Mouse (Mus musculus): ENCODE data around the gene Pdxp.

Pdxp gene

DNA sequence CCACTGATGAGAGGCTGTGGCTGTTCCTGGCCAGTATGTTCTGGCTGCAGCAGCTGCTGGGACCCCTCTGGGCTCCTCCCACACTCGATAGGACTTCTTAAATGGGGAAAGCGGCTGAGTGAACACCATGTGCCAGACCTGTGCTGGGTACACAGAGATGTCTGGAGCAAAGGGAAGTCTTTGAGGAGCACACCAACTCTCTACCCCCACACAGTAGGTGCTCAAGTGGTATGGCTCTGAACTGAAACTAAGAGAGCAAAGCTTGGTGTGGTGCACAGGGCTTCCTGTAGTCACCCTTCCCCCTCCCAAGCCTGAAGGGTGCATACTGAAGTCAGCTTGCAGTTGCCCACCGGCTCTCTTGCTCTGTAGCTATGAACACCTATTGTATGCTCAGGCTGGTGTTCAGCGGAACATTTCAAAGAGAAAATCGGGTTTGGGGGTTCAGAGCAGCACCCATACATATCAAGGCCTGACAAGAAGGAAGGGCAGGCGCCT lies 15.2 kb upstream of the Pdxp start:
- in situ Hi-C loops (cut with MboI, MseI): loop anchor here in 1 of 2 experiments (10.0 kb wide), 1 partner anchor 936 kb away; the partner anchor contains the start of genes Cbx6 and Npcd

DNA sequence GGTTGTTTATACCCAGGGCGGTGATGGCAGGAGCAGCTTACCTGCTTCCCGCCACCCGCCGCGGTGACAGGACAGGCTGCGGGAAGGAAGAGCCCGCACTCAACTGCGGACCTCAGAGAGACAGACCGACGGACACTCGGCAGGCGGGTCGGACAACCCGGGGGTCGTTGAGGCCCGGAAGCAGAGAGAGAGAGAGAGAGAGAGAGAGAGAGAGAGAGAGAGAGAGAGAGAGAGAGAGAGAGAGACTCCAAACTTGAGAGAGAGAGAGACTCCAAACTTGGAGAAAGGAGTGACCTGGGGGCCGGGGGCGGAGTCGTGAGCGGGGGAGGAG lies 14.3 kb upstream of the Pdxp start, which contains the start of gene Gm49510:
Gene Gm49510, plus strand, starts transcription at position 259 of the 331 bp plus-strand sequence.
- in situ Hi-C loops (cut with MboI, MseI): loop anchor here in 1 of 2 experiments (10.0 kb wide), 1 partner anchor 935 kb away; the partner anchor contains the start of genes Cbx6 and Npcd

DNA sequence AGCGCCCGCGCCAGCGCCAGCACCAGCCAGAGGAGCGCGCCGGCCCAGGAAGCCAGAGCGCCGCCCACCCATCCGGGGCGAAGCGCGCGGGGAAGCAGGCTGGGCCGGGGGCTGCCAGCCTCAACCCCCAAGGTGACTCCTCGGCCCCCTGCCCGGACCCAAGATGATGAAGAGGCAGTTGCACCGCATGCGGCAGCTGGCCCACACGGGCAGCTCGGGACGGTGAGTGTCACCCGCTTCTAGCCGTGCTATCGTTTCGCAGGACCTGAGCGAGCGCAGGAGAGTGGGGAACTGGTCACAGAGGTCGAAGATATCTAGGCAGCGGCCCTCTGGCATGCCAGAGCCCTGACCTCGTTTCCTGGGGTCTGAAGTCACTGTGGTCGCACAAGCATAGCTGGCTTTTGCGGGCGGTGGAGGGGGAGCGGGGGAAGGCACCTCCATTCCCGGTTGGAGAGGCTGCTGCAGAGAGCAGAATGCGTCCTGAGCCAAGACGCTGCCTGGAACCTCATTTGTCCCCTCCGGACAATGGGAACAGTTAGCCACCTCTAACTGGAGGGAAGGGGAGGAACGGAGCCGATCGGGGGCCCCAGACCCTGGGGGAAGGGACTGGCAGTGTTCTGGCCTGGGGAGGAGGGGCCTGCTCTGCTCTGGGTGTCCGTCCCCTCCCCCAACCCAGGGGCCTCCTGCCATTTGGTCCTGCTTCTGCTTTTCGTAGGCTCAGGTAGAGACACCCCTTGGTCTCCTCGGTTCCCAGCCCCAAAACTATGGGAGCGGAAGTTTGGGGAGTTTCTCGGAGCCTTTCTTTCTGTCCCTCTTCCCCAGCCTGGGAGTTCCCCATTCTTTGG lies 13.8 kb upstream of the Pdxp start, which contains the start of gene Sh3bp1:
Gene Sh3bp1, plus strand, starts transcription at position 29 of the 845 bp plus-strand sequence.
- in situ Hi-C loops (cut with MboI, MseI): loop anchor here in 1 of 2 experiments (10.0 kb wide), 1 partner anchor 935 kb away; the partner anchor contains the start of genes Cbx6 and Npcd

DNA sequence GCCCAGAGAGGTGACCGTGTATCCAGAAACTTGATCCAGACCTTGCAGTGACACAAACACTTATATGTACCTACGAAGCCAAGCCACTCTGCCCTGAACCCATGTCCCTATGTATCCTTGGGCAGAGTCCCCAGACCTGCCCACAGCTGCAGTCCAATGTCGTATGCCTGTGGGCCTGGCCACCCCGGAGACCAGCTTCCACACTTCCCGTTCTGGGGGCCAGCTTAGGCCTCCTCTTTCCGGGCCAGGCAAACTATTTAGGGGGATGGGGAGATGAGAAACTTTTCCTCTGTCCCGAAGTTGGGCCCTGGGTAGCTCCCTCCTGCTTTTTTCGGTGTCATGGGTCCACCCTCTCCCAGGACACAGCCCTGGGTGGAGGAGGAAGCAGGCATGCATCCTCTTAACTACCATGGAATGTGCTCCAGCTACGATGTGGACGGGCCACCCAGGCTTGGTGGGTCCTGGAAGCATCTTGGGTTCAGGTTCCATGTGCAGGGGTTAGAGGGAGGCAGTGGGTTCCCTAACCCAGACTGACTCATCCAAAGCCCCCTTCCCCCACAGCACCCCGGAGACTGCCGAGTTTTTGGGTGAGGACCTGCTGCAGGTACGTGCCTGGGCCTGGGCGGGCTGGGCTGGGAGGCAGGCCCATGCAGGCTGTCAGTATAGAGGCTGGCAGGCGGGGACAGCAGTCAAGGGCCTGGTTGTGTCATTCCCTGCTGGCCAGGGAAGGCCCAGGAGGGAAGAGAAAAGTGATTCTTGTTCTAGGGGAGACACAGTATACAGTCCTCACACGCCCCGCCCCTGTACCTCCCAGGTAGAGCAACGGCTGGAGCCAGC lies 12.9 kb upstream of the Pdxp start:
- in situ Hi-C loops (cut with MboI, MseI): no loop called here

DNA sequence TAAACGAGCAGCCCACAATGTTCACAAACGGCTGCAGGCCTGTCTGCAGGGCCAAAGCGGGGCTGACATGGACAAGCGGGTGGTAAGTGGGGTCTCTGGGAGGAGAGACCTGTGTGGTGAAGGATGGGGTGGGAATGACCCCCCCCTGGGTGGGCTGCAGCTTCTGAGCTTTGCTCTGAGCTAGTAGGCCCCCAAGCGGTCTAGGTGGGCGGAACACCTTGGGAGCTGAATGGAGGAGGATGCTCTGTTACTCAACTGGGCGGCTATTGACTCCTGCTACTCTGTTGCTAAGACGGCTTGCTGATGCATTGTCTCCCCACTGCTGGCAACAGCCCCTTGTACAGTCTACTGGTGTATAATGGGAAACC lies 12.3 kb upstream of the Pdxp start:
- in situ Hi-C loops (cut with MboI, MseI): no loop called here

DNA sequence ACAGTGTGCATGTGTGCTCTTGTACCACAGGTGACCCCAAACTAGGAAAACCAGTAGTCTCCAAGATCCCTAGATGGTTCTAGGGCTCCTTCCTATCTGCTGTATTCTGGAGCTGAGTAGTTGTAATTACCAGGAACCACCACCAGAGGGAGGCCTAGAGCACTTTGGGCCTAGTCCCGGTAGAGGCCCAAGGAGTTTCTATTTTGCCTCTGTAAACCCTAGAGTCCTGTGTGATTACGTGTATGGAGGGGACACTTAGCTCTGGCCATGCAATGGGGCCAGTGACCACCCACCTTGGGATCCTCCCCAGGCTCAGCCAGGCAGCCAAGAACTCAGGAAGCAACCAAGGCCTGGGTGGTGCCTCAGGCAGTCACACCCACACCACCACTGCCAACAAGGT lies 10.5 kb upstream of the Pdxp start:
- in situ Hi-C loops (cut with MboI, MseI): no loop called here

DNA sequence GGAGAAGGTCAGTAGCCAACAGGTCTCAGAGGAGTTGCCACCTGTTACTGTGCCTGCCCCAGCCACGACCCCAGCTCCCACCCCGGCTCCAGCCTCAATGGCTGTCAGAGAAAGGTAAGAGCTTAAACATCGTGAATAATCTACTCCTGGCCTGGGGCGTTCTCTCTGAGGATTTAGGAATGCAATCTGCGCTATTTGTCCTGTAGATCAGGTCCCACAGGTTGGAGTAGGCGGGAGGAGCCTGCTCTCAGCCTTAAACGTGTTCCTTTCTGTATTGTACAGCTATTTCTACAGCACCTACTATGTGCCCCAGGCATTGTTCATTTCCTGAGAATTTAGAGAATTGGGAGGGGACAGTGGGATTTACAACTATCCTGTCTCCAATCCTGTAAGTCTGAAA lies 5.3 kb upstream of the Pdxp start:
- in situ Hi-C loops (cut with MboI, MseI): no loop called here

DNA sequence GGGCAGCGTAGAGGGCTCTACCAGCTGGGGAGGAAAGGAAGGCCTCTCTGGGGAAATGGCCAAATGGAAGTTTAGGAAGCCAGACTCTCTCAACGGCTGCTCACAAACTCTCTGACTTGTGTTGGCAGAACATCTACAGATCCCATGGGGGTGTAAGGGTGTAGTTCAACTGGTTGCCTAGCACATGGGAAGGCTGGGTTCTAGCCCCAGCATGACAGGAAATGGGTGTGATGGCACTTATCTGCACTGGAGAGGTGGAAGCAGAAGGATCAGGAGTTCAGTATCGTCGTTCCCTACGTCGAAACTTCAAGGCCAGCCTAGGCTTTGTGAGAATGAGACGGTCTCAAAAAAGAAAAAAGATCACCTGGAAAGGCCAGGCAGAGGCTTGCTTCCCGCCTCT lies 4.7 kb upstream of the Pdxp start:
- in situ Hi-C loops (cut with MboI, MseI): no loop called here

DNA sequence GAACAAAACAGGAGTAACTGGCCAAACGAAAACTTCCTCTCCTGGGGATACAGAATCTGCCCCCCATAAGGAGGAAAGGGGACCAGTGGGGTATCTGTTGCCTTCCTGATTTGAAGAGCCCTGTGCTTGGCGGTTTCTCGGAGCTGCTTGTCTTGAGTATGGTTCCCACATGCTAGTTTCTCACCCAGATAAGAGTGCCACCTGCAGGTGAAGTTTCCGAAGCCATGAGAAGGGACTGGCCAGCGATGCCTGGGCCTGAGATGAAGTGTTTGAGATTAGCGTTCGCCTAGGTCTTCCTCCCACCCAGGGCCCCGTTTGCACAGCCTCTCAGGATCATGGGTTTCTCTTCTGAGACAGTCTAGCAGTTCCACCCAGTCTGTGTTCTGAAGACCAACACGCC lies 1.7 kb upstream of the Pdxp start:
- in situ Hi-C loops (cut with MboI, MseI): no loop called here

DNA sequence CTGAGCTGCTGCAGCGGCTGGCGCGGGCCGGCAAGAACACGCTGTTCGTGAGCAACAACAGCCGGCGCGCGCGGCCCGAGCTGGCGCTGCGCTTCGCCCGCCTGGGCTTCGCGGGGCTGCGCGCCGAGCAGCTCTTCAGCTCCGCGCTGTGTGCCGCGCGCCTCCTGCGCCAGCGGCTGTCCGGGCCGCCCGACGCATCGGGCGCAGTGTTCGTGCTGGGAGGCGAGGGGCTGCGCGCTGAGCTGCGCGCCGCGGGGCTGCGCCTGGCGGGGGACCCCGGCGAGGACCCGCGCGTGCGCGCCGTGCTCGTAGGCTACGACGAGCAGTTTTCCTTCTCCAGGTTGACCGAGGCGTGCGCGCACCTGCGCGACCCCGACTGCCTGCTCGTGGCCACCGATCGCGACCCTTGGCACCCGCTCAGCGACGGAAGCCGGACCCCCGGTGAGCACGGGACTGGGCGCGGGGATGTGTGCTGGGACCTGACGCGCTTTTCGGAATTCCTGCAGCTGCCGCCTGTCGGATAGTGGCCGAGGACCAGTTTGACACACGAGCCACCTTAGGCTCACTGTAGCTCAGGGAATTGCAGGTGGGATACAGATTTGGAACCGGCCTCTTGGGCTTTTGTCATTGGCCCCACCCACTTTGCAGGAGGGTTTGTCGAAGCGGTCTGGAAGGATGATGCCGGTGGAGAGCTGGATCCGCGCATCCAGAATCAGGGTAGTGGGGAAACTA lies 538 bp downstream of the Pdxp start:
- in situ Hi-C loops (cut with MboI, MseI): no loop called here

DNA sequence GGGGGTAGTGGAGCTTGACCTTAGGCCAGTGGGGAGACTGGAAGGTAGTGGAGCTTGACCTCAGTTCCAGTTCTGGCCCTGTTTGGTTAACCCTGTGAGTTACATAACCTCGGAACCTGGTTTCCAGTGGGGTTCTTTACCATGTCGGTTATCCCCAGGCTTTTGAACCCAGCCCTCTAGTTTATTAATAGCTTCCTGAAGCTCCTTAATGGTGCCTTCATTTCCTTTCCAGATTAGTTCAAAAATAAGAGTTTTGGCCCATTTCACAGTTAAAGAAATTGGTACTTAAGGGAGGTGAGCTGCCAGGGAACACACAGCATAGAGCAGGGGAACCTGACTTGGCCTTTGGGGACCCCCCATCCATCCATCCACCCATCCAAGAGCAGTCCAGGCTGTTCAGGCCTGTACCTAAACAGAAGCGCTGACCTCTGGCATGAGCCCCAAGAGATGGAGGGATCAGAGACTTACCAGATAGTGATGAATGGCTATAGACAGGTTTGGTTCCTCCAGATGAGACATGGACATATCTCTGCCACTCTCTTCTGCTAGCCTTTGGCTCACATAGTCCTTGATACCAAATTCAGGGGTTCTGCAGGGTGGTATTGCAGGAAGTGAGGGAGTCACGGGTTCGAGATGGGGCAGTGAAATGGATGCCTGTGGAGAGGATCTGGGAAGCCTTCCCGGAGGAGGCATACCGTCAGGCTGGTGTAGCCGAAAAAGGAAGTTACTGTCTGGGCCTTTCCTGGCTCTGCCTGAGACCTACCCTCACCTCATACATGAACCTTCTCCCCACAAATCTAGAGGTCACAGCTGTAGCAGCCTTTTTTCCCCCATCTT lies 1.3 kb downstream of the Pdxp start:
- in situ Hi-C loops (cut with MboI, MseI): no loop called here

DNA sequence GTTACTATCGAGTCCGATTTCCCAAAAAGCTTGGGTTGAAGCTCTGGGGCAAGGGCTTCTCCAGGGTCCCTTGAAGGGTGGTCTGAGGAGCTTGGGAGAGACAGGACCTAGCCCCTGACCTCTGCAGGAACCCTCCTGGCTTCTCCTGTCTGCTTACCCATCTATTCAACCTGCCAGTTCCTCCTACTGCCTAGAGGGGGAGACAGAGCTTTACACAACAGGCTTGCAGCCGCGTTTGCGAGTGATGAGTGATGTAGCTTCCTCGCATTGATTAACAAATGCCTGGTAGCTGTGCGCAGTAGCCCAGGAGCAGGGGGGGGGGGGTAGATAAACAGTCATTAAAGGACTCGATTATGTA lies 1.9 kb downstream of the Pdxp start:
- in situ Hi-C loops (cut with MboI, MseI): no loop called here

DNA sequence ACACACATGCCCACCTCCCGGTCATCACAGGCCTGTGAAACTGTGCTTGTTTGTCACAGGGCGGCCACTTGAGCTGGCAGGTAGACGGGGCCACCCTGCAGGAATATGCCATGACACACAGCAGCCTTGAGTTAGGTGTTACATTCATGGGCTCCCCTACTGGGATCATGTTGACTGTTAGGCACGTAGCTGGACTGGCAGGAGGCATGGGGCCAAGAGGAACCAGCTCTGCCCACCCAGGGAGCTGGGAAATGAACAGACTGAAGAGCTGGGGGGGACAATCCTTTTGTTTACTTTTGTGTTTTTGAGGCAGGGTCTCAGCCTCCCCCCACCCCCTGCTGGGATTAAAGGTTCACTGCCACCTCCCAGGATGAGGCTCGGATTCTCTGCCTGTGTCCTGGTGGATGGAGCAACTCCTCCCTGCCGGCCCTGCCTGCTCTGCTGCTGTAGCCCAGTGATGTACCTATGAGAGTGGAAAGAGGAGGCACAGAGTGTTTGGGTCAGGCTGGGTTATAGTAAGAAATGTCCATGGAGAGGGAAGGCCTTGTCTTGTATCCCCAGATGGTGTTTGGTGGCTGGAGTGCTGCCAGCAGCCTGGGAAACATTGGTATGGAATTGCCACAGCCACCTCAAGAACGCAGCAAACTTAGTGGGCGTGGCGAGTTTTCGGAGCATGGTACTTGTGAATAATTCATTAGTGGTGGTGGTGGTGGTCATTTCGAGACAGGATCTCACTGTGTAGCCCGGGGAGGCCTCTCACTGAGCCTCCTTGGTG lies 2.5 kb downstream of the Pdxp start:
- in situ Hi-C loops (cut with MboI, MseI): no loop called here

DNA sequence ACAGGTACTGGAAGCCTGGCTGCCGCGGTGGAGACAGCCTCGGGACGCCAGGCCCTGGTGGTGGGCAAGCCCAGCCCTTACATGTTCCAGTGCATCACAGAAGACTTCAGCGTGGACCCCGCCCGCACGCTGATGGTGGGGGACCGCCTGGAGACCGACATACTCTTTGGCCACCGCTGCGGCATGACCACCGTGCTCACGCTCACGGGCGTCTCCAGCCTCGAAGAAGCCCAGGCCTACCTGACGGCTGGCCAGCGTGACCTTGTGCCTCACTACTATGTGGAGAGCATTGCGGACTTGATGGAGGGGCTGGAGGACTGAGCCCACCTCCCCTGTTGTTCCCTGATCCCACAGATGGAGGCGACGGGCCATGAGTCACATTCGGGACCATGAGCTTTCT lies 4.4 kb downstream of the Pdxp start:
- in situ Hi-C loops (cut with MboI, MseI): no loop called here

DNA sequence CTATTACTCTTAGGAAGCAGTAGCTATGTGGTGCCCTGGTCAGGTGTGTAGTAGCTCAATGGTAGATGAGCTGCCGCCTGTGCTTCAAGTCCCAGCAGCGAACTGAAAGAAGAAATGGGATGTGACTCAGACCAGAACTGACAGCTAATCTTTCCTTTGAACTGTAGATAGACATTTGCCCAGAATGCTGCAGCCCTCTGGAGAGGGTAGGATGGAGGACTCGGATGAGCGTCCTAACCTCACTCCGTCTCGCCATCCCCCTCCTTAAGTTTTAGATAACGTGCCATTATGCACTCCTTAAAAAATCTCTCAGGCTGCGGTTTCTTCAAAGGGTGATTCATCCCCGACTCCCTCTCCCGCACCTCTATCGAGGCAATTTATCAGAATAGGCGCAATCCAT lies 6.2 kb downstream of the Pdxp start:
- in situ Hi-C loops (cut with MboI, MseI): no loop called here

DNA sequence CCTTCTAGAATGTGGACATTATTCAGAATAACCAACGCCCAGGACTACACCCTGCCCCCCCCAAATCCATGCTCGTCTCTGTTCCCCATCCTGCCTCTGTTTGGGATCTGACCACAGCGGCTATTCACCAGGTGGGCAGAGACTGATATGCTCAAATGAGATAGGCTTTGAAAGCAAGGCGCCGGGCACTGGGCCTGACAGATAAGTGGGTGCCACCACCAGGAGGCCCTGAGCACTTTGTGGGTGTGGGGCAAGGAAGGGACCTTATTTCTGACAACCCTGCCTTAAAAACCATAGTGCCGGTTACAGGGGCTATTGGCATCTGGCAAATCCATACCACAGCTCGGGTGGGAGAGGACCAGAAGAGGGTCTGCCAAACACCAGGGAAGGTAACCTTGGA lies 9.0 kb downstream of the Pdxp start:
- in situ Hi-C loops (cut with MboI, MseI): no loop called here

DNA sequence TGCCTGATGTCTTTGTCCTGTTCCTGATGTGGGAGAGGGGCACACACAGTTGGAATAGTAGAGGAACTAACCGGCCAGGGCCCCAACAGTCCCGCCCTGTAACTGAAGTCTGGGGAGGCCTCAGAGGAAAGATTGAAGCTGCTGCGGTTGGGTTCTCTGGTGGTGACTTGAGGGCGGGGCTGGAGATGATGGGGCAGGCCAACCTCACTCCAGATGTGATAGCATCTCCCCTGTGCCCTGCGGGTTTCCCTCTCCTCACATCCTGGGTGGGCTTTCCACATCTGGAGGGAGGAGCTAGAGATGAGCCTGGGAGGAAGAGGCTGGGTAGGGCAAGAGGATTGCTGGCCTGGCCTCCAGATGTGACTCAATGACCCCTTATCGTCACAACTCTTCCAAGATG lies 9.9 kb downstream of the Pdxp start:
- in situ Hi-C loops (cut with MboI, MseI): no loop called here

DNA sequence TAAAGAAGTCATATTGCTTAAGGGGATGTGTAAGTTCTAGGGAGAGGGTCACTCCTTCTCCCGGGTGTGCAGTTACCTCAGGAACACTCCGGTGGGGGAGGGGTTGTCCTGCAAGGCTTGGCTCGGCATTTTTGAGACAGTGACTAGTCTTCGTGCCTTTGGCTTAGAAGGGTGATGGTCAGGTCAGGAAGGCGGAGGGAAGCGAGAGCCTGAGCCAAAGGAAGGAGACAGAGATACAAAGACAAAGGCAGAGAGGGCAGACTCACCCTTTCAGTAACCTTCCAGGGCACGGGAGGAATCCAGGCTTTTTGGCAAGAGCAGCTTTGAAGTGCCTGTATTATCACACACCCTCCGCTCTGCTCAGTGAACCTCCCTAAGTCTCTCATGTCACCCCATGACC lies 11.4 kb downstream of the Pdxp start:
- in situ Hi-C loops (cut with MboI, MseI): loop anchor here in 1 of 2 experiments (25.0 kb wide), 1 partner anchor 963 kb away; the partner anchor contains the start of genes Eif3d and Foxred2

DNA sequence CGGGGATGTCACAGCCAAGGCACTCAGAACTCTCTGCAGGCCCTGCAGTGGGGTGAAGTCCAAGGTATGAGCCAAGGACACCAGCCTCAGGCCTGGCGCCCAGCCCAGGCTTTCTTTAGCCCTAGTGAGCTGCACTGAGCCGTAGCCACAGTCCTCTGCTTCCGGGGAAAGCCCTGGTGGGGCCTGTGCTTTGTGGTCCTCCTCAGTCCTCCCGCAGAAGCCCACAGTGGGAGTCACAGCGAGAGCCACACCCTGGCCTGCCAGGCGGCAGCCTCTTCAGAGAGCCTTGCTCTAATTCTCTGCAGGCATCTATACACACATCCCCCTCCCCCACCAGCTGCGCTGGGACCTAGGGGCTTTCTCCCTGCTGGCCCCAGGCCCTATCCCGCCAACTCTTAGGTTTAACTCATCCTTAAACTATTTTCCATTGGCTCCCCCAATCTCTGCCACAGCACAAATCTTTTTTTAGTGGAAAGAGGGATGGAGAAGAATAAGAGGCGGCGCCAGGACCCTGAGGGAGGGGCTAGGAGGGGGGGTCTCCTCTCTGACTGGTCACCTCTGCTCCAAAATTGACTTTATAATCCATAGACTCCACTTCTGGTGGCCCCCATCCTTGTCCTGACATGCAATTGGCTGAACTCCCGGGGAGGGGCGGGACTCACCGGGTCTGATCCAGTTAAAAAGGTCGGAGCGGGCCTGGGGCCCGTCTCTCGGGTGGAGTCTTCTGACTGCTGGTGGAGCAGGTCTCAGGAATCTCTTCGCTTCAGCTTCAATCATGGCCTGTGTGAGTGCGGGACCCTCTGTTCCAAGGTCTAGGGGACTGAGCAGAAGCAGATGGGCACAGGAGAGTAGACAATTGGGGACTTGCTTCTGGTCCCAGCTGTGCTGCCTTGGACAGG lies 12.6 kb downstream of the Pdxp start, which contains the start of gene Lgals1:
Gene Lgals1, plus strand, starts transcription at position 705 of the 899 bp plus-strand sequence.
- in situ Hi-C loops (cut with MboI, MseI): loop anchor here in 1 of 2 experiments (25.0 kb wide), 1 partner anchor 964 kb away; the partner anchor contains the start of genes Eif3d and Foxred2
